Mouse (Mus musculus): ENCODE results near the gene Zmym1.

GRCm38 (mm10) chr4:127020411-127021150, 40.4 kb downstream of the Zmym1 start:
- TF ChIP-seq CTCF (IDR thresholded peaks at IDR 0.05; ENCODE audit: low read depth) (no peak), EP300 (IDR thresholded peaks at IDR 0.05; ENCODE audit: low read depth) (no peak)

Data from liver, postnatal 0 days (tissue).